Mouse (Mus musculus) lung, postnatal 0 days (tissue): ENCODE results near the gene Tcf7l2.

ENCODE experiments used
- CTCF ChIP-seq: IDR thresholded peaks from 2 replicates; pipeline ENCODE4 v1.5.1; 2016; ENCODE audit warnings: antibody characterized with exemption, mild to moderate bottlenecking
- EP300 ChIP-seq: IDR thresholded peaks from 2 replicates; pipeline ENCODE4 v1.6.1; 2016; ENCODE audit warnings: antibody characterized with exemption, mild to moderate bottlenecking, control low read depth

- TF ChIP-seq CTCF (no peak), EP300 (no peak)
Measured at GRCm38 (mm10) chr19:55700569-55701282, 40.9 kb upstream of the Tcf7l2 start.
